Mouse (Mus musculus) embryo, embryonic 11.5 days (tissue): ENCODE results near the gene Sdk2.

Source experiments
- DNase-seq: peaks from one replicate; pipeline ENCODE4 v3.0.0-alpha.2; 2012; ENCODE audit warnings: low read depth, low spot score

Gene Sdk2

DNA sequence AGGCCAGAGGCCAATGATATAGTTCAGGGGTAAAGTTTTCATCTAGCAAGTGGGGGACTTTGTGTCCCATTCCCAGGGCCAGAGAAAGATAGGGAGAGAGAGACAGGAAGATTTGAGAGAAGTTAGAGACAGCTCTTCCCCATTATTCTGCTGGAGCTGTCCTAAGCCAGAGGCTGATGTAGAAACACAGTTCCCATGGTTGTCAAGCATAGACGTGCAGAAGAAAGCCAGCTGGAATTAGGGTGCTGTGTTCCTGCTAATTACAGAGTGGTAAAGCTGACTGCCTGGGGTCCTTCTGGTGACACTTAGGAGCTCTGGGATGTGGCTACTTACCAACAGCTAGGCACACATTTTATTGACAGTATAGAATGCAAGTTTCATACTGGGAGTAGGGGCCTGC, 277.7 kb downstream of the Sdk2 start:
- DNase-seq = no peak

DNA sequence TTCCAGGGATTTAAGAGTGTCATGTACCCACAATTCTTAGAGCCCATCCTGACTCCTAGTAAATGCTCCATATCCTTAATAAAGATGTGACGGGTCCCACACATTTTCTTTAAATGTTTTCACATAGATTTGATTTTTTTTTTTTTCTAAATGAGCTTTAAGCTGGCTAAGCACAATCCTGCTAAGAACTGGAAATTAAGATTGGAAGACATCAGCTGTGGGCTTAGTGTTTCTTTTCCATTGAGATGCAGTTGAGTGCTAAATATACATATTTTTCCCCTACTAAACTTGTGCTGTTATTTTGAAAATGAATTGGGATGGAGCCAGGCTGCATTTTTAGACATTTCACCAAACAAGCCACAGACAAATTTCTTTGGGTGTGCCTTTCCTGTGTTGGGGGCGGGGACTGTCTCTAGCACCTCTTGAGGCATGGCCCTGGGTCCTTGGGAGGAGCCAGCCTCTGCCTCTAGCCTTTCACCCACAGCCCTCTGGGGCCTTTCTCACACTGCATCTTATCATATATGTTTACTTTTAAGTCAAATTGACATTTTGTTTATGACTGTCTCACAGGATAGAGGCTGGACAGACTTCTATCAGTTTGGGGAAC, 278.6 kb downstream of the Sdk2 start:
- no peak for DNase-seq

DNA sequence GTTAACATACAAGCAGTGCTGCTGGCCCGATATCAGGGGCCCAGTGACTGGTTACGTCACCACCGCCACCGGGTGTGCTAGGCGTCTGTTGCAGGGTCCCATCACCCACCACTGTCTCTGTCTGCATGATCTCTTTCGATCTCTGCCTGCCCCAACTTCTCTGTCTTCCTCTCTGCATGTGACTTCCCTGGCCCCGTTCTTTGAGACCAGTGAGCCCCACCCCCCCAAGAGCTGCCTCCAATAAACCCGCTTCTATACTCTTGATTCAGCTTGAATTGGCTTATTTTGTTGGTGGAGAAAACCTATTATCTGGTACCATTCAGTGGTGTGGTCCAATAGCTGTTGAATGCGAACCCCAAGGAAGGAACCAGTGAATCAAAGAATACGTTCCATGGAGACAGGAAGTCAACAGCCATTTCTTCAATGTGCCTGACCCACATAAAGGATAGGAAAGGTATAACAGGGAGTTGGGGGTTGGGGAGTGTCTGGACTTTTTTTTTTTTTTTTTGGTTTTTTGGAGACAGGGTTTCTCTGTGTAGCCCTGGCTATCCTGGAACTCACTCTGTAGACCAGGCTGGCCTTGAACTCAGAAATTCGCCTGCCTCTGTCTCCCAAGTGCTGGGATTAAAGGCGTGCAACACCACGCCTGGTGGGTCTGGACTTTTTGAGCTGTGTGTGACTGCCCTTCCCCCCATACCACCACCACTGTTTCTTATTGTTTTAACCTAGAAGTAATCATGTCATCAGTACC, 279.2 kb downstream of the Sdk2 start:
- no peak for DNase-seq

DNA sequence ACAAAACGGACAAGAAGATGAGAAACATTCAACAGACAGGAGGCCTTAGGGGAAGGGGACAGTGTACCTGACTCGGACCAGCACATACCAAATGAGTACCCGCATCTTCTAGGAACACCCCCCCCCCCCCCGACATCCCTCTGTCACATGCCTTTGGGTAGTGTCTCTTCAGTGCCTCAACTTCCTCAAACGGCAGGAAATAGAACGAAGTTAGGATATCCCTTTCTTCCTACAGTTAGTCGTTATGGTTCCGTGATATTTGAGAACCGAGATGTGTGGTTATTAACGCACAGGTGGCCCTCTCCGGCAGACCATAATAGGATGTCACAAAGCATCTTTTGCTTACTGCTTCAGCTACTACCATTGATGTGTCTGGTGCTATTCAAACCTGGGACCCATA, 279.8 kb downstream of the Sdk2 start:
- DNase-seq = no peak

DNA sequence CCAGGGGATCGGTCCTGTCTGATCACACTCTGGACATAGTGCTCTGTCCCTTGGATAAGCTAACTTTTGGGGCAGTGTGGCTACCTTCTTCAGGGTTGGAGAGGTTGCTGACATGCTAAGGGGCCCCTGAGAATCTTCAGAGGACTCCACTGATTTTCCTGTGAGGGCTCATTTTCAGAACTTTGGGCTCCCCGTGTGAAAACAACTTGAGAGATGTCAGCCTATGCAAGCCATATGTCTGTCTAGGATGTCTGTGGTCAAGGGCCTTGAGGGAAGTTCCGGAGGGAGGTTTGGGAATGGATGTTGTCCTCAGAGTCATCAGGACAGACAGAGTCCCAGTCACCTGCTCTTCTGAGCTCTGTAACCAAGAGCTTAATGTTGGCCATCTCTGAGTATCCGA, 280.5 kb downstream of the Sdk2 start:
- no peak for DNase-seq

DNA sequence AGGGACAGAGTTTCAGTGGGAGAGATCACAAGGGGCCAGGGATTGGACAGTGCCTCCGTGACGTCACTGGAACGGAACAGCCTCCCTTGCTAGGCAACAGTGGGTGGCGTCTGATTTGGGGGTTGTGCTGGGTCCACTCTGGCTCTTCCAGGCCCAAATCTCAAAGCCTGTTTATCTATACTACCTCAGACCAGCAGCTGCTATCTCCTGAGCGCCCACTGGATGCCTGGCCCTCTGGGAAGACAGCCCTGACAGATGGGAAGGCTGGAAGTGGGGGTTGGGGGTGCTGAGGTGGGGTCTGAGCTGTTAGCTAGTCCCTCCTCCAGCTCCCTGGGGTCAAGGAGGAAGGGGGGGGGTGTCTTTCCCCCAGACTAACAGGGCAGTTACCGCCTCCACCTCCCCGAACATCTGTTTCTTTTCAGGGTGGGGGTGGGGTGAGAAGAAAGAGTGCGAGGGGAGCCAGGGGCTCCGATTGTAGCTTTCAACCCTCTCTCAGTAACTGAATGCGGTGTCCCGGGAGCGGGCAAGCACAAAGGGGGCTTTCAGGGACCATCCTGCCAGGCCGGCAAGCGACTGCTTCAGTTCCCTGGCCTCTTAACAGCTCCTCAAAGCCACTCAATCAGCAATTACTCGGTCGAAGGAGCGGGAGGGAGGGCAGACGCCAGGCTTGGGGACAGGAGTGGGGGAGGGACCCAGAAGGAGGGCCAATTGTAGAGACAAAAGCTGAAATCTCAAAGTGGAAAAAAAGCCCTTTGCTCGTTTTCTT, 281.3 kb downstream of the Sdk2 start:
- peak; percentile 88 for DNase-seq

DNA sequence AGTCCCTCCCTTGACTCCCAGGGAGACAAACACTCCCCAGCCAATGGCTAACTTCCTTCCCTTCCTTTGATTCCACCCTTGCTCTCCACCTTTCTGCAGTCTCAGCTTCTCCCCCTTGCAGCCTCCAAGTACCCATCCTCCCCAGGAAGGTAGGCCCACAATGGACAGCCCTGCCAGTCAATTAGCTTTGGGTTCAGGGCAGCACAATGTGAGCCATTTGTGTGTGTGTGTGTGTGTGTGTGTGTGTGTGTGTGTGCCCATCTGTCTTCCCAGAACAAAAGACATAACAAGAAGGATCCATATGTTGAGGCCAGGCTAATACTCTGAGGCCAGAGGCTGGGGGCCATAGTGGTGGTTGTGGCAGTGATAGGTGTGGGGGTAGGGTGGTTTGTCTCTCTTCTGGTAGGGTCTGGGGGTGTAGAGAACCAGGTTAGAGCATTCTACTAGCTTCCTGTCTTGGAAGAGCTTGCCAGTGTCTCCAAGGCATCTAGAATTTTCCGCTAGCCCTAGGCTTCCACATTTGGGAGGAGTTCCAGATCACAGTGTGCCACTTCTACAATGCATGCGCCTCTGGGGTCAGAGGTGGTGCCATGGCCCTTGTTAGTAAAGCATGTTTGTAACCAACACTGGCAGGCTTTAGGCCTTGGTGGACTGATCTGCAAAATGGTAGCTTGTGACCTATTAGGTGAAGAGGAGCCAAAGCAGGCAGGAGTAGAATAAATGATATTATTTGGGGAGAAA, 282.0 kb downstream of the Sdk2 start:
- no peak for DNase-seq

DNA sequence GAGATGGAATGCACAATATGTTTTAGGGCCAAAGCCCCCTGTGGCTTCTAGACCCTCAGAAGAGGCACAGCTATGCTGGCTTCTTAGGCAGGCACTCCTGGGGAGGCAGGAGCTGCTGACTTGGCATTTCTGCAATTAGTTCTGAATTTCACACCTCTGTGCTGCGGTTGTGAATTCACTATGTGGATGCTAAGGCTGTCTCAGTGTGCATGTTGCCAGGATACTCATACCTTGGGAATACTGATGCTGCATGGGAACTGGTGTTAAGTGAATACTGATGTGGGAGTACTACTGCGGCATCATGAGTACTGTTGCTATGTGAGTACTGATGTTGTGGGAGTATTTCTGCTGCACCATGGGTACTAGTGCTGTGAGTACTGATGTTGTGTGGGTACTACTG, 284.4 kb downstream of the Sdk2 start:
- no peak for DNase-seq

DNA sequence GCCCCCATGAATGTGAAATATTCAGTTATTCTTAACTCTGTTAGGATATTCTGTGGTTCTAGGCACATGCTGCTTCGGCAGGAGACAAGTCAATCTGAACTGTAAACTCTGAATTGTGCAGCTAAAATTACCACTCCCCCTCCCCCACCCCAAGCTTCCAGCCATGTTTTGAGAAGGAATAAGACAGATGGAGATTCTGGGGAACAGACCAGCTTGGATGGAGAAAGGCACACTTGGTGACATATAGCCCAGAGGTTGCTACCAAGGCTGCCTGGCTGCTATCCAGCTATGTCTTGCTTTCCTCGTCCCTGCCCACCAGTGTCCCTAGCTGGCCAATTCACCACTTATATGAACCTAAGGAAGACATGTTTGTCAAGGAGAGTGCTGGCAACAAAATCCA, 284.8 kb downstream of the Sdk2 start:
- DNase-seq = no peak

DNA sequence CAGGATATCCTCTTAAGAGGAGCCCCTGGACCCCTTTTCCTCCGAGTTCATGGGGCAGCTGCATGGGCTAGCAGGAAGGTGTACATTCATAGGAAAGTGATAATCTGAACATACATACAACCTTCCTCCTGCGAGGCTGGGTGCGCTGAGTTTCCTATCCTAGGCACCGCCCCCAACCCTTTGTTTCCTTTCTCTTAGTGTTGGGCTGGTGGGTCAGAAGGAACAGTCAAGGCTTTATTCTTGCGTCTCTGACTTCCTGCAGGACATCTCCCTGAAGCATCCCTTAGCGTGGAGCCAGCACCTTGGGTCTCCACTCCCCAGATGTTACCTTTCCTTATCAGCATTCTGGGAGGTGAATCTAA, 287.2 kb downstream of the Sdk2 start:
- DNase-seq = no peak

DNA sequence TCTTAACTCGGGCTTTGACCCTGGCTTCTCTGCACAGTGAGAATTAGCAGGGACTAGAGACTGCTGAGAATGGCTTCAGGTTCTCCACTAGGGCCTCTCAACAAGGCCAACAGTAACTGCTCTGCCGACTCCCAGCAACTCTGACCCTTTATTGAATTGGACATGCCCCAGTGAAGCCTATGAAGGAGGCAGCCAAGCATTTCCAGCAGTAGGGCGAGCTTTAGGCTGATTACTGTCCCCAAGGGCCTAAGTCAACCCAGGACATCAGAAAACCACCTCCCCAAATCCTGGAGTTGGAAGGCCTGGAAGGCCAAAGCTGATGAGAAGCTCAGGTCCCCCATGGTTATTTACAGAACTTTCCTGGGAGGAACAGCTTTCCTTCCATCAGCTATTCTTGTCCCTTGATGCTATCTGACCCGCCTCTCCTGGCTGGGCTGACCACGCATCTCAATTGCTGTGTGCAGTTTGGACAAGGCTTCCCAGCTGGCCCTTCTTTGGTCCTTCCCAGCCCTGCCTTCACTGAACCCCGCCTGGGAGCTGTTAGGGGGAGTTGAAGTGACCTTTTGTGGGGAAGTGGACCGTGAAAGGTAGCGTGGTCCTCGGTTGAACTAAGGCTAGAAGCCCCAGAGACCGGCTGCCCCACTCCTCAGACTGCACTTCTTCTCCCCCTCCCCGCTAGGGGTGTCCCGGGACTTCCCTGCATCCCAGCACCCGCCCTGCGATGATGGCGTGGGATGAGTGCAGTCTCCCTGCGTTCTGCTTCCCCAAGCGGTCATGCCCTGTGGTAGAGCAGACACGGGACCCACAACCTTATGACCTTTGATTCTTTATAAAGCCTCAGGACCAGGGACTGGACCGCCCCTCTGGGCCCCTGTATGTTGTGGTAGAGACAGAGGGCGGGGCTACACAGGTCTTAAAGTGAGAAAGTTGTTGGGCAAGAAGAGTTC, 287.8 kb downstream of the Sdk2 start:
- no peak for DNase-seq

DNA sequence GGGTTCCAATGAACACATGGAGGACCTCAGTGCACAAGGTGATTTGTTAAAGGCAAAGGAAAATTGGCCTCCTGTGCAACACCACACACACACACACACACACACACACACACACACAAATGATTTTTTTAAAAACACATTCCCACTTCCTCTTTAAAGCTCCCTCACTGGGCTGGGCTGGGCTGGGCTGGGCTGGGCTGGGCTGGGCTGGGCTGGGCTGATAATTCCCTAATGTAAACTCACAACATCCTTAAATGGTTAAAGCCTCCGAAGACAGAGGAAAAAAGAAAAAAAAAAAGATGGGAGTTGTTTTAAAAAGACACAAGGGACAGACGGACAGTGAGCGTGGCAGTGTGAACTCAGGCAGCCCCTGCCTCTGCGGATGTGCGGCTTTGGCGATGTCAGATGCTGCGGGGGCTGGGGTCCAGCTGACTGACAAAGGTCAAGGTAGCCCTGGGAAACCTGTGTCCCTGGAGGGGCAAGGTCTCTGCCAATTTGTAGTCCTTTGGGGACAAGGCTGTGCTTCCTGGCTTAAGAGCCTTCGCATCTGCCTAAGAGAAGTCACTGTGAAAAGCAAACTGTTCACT, 288.9 kb downstream of the Sdk2 start:
- DNase-seq = no peak

DNA sequence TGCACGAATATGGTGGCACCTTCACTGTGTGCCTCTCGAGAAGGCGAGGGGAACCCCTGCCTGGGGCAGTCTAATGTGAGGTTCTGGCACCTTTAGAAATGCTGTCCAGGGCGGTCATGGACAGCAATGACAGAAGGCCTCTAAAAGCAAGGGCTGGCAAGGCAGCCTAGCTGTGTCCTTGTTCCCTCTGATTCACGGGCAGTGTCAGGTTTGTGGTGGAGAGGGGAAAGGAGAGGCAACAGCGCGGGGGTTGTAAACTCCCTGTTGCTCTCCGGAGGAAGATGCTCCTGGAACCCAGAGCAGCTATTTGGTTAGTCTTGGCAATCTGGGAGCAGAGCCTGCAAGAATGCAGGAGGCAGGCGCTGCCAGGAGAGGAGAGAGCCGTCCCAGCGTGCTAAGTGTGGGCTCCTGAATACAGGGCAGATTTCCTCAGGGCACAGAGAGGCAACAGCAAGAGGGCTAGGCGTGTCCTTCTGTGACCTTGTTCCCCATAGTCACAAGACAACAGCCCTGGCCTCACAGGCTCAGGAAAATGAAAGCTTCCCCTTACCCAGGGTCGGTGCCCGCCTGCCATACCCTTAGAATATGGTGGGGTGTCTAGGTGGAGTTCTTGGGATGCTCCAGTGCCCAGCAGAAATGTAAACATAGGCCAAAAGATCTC, 289.9 kb downstream of the Sdk2 start:
- DNase-seq = no peak

DNA sequence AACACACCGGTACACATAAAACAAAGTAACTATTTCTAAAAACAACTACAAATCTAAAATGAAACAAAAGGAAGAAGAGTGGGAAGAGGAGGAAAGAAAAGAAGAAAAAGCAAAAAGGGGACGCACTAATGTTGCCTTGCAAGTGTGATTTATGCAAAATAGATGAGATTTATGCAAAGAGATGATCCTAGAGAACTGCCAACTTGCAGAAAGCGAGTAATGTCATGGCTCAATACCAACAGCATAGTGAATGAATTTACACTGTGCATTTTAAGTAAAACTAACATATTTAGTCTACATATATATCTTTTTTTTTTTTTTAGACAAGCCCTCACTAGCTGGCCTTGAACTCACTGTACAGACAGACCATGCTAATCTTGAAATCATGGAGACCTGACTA, 292.1 kb downstream of the Sdk2 start:
- DNase-seq = no peak

DNA sequence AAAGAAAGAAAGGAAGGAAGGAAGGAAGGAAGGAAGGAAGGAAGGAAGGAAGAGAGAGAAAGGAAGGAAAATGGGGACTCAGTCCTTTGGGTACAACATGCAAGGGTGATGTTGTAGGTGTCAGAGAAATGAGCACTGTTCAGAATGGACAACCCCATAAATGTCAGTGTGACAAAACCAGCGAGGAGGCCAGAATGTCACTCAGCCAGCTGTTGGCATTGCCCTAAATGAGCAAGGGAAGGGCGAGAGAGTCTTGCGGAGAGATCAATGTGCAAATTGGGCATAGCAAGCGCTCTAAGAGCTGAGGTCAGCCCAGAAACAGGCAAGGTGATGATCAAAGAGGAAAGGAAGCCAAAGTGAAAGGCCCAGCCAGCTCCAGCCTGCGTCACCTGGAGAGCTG, 293.7 kb downstream of the Sdk2 start:
- DNase-seq = no peak

DNA sequence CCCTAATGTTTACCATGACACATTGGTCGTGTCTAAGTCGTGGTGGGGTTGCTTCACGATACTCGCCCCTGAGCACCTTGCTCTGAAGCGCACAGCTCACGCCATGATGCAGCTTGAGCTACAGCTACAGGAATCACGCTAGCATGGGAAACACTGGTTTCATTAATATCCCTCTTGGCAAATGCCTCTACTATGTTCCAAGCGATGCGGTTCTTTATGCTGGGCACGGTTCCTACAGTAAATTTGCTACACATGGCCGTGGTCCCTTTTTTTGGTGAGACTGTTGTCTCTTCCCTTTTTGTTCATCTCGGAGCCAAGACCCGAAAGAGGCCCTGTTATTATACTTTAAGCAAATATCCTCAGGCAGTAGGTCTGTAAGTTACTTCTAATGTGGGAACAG, 295.7 kb downstream of the Sdk2 start:
- DNase-seq = no peak

DNA sequence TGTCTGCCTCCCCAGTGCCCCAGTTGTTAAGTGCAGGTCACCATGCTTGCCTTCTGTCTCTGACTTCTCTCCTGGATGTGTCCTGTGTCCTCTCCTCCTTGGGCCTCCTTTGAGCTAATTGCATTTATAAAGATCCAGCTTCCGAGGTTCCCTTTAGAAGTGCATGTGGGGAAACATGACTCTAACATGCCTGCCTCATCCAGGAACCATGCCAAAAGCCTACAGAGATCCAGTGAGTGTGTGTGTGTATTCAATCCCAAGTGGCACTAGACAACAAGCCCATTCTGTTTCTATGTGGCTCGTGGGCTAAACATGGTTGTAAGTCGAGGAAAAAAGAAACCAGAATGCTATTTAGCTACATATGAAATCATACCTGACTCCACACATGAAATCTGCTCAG, 298.5 kb downstream of the Sdk2 start:
- no peak for DNase-seq

DNA sequence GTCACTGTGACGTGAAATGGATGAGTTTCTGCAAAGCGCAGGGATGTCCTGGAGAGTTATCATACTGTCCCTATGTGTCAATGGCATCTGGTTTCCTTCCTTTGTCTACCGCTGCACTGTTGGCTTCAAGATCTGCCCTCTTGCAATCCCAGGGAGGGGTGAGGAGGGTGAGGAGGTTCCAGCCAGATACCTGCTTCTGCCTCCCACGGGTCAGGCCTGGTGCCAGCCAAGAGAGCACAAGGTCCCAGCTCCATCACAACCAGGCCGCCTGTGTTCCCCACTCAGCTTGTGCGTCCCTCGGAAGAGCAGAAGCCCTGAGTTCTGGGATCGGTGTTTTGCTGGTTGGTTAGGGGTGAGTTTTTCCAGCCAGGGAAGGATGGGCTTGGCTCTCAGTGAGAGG, 299.6 kb downstream of the Sdk2 start:
- DNase-seq = no peak

DNA sequence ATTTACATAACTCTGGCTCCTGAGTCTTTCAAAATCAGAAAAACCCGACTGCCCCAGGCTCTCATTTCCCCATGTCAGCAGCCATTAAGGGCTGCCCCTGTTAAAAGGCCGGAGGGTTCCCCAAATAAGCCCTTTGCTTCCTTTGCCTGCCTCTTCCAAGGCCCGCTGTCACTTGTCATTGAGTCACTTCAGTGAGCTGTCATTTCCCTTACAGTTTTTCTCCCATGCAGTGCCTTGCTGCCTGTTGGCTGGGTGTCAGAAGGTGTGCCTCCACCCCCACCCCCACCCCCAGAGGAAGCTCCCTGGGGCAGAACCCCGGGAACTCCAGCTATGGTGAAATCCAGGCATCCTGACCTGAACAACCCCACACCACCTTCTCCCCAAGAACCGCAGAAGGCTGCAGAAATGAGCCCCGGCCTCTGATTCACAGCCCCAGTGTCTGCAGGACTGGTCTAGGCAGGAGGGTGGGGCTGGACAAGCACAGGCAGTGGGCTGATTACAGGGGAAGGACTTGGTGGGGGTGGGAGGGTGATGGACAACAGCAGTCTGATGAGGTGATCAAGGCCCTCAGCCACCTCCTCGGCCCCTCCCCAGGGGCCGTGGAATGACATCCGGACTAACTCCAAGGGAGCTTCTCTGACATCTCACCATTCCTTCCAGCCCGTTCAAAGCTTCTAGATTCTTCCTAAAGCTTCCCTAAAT, 300.4 kb downstream of the Sdk2 start:
- no peak for DNase-seq
